Mouse (Mus musculus): ENCODE results near the gene Cecr2.

The Cecr2 gene

GRCm38 (mm10) chr6:120667422-120667781, 1.2 kb downstream of the Cecr2 start:
- no peak for DNase-seq (ENCODE audit: low spot score)

- no peak for DNase-seq (ENCODE audit: low spot score)
Observed at GRCm38 (mm10) chr6:120667911-120668310, 1.7 kb downstream of the Cecr2 start.

- no peak for DNase-seq (ENCODE audit: low spot score)
Observed at GRCm38 (mm10) chr6:120674121-120674520, 8.0 kb downstream of the Cecr2 start.

GRCm38 (mm10) chr6:120674881-120675280, 8.7 kb downstream of the Cecr2 start:
- no peak for DNase-seq (ENCODE audit: low spot score)

- no peak for DNase-seq (ENCODE audit: low spot score)
Observed at GRCm38 (mm10) chr6:120675979-120676378, 9.8 kb downstream of the Cecr2 start.

- DNase-seq (ENCODE audit: low spot score): no peak
Observed at GRCm38 (mm10) chr6:120683351-120683750, 17.2 kb downstream of the Cecr2 start.

GRCm38 (mm10) chr6:120684750-120685149, 18.6 kb downstream of the Cecr2 start:
- DNase-seq (ENCODE audit: low spot score): no peak

- DNase-seq (ENCODE audit: low spot score): no peak
Observed at GRCm38 (mm10) chr6:120686872-120687650, 20.9 kb downstream of the Cecr2 start.

GRCm38 (mm10) chr6:120700221-120700620, 34.1 kb downstream of the Cecr2 start:
- no peak for DNase-seq (ENCODE audit: low spot score)

- DNase-seq (ENCODE audit: low spot score): no peak
Observed at GRCm38 (mm10) chr6:120704376-120704775, 38.2 kb downstream of the Cecr2 start.

GRCm38 (mm10) chr6:120708759-120709158, 42.6 kb downstream of the Cecr2 start:
- DNase-seq (ENCODE audit: low spot score): no peak

GRCm38 (mm10) chr6:120714806-120715205, 48.6 kb downstream of the Cecr2 start:
- DNase-seq (ENCODE audit: low spot score): no peak

- no peak for DNase-seq (ENCODE audit: low spot score)
Observed at GRCm38 (mm10) chr6:120715227-120715626, 49.1 kb downstream of the Cecr2 start.

GRCm38 (mm10) chr6:120715851-120716250, 49.7 kb downstream of the Cecr2 start:
- no peak for DNase-seq (ENCODE audit: low spot score)

GRCm38 (mm10) chr6:120716531-120716984, 50.4 kb downstream of the Cecr2 start:
- DNase-seq (ENCODE audit: low spot score): no peak

- DNase-seq (ENCODE audit: low spot score): no peak
Observed at GRCm38 (mm10) chr6:120725986-120726385, 59.8 kb downstream of the Cecr2 start.

- no peak for DNase-seq (ENCODE audit: low spot score)
Observed at GRCm38 (mm10) chr6:120736011-120736410, 69.8 kb downstream of the Cecr2 start.

GRCm38 (mm10) chr6:120736566-120736965, 70.4 kb downstream of the Cecr2 start:
- no peak for DNase-seq (ENCODE audit: low spot score)

GRCm38 (mm10) chr6:120743130-120743529, 77.0 kb downstream of the Cecr2 start:
- no peak for DNase-seq (ENCODE audit: low spot score)

GRCm38 (mm10) chr6:120744266-120744665, 78.1 kb downstream of the Cecr2 start:
- no peak for DNase-seq (ENCODE audit: low spot score)

GRCm38 (mm10) chr6:120746416-120746815, 80.2 kb downstream of the Cecr2 start:
- no peak for DNase-seq (ENCODE audit: low spot score)

- DNase-seq (ENCODE audit: low spot score): no peak
Observed at GRCm38 (mm10) chr6:120761151-120761550, 95.0 kb downstream of the Cecr2 start.

GRCm38 (mm10) chr6:120769972-120770371, 103.8 kb downstream of the Cecr2 start:
- DNase-seq (ENCODE audit: low spot score): no peak

- DNase-seq (ENCODE audit: low spot score): no peak
Observed at GRCm38 (mm10) chr6:120771366-120771765, 105.2 kb downstream of the Cecr2 start.
